Mouse (Mus musculus) forebrain, embryonic 16.5 days (tissue): ENCODE data around the gene Cyba. TPM values are rescaled to one million over a fixed set of nuclear protein-coding genes. Genes with fewer than 3 reads are reported as not detected.
A peak's percentile ranks its signal among the peaks of the same experiment; 100 is the strongest.

ENCODE experiments used
- ATAC-seq: fragments of 200-750 bp; cut with Nextera tagmentation; 2 replicates; pipeline ENCODE4 v1.8.0; 2017; ENCODE audit warnings: mild to moderate bottlenecking, moderate library complexity
- H3K27ac ChIP-seq: fragments of 300-500 bp; sonication (generic); 2 replicates; pipeline ENCODE4 v1.5.1; 2014; ENCODE audit warnings: low read length, control low read depth
- H3K27me3 ChIP-seq: fragments of 300-500 bp; sonication (generic); replicated peaks from 2 replicates; pipeline ENCODE4 v1.6.1; 2014; ENCODE audit warnings: low read length; ENCODE audit not compliant: control insufficient read depth, insufficient read depth
- H3K36me3 ChIP-seq: fragments of 300-500 bp; sonication (generic); 2 replicates; pipeline ENCODE4 v1.6.1; 2014; ENCODE audit not compliant: control insufficient read depth, insufficient read depth
- H3K4me1 ChIP-seq: fragments of 300-500 bp; sonication (generic); replicated peaks from 2 replicates; pipeline ENCODE4 v1.6.1; 2014; ENCODE audit warnings: low read length; ENCODE audit not compliant: control insufficient read depth, insufficient read depth
- H3K4me2 ChIP-seq: fragments of 300-500 bp; sonication (generic); 2 replicates; pipeline ENCODE4 v1.6.1; 2014; ENCODE audit warnings: mild to moderate bottlenecking, low read length, control low read depth
- H3K4me3 ChIP-seq: fragments of 300-500 bp; sonication (generic); replicated peaks from 2 replicates; pipeline ENCODE4 v1.5.1; 2014; ENCODE audit warnings: mild to moderate bottlenecking, low read length, control low read depth
- H3K9ac ChIP-seq: fragments of 300-500 bp; sonication (generic); replicated peaks from 2 replicates; pipeline ENCODE4 v1.6.1; 2014; ENCODE audit warnings: low read depth, low read length, control low read depth
- H3K9me3 ChIP-seq: fragments of 300-500 bp; sonication (generic); 2 replicates; pipeline ENCODE4 v1.6.1; 2016; ENCODE audit warnings: low read length; ENCODE audit not compliant: control insufficient read depth
- WGBS: fragments of 180-500 bp; shearing (Covaris S2); extraction: QIAGEN DNeasy Blood & Tissue Kit; methylation state at CpG from one replicate; pipeline ENCODE4 v1.1.7; 2014; 5-methylcytosine and 5-hydroxymethylcytosine counted together
- polyA plus RNA-seq: library from polyadenylated mRNA; unstranded; fragments of >200 nt; fragmentation: Nextera tagmentation; extraction: Ambion mirVana; gene quantifications from 2 replicates; pipeline ENCODE4 v1.2.1, GENCODE M21; 2015

The Cyba gene
- 25.1 and 30.5 TPM in 2 replicates for polyA plus RNA-seq

- Histone ChIP-seq H3K4me2 (peak within 1 kb of the TSS; percentile 57), H3K4me3 (peak within 1 kb of the TSS; percentile 33), H3K9ac (peak within 1 kb of the TSS; percentile 40; the same call in 1 of the 2 replicates), H3K36me3 (peaks cover 8% of the 10 kb centered on the region; the same call in 1 of the 2 replicates), H3K27me3 (no peaks in the 10 kb centered on the region), H3K9me3 (no peaks in the 10 kb centered on the region), H3K4me1 (peaks cover 11% of the 10 kb centered on the region), H3K27ac (no peak within 1 kb of the TSS)
- WGBS, result 5% methylated on average over 45 of the region's 45 CpGs
- peak; percentile 69; the same call in 1 of the 2 replicates for ATAC-seq
Measured at GRCm38 (mm10) chr8:122432443-122433268, at the start of gene Cyba. Gene Cyba (minus strand): TSS chr8:122432930.

- WGBS, result 97% methylated on average over 8 of the region's 8 CpGs
- ATAC-seq, result no peak
- H3K9me3 ChIP-seq, result no peaks in the 10 kb centered on the region
Measured at GRCm38 (mm10) chr8:122482448-122482847, 49.7 kb upstream of the Cyba start.

GRCm38 (mm10) chr8:122475580-122476320 is 43.0 kb upstream of the Cyba start, which contains the start of the genes Rnf166 and Ctu2:
Gene Rnf166 (minus strand): TSS chr8:122476064.
Gene Ctu2 (plus strand): TSS chr8:122476143.
- WGBS, result 0% methylated on average over 99 of the region's 103 CpGs
- Histone ChIP-seq H3K4me1 (peaks cover 22% of the 10 kb centered on the region), H3K9ac (peak within 1 kb of the TSS; percentile 94), H3K27ac (peak within 1 kb of the TSS; percentile 68; the same call in 1 of the 2 replicates), H3K9me3 (no peaks in the 10 kb centered on the region), H3K36me3 (peaks cover 7% of the 10 kb centered on the region), H3K4me2 (peak within 1 kb of the TSS; percentile 94), H3K4me3 (peak within 1 kb of the TSS; percentile 86), H3K27me3 (no peaks in the 10 kb centered on the region)
- peak; percentile 97 for ATAC-seq

More at GRCm38 (mm10) chr8:122482448-122482847, 49.7 kb upstream of the Cyba start:
- peaks cover 35% of the 10 kb centered on the region for H3K36me3 ChIP-seq
- no peaks in the 10 kb centered on the region for H3K27me3 ChIP-seq
- no peak overlapping the region for H3K4me2 ChIP-seq
- H3K4me3 ChIP-seq, result no peak overlapping the region
- H3K9ac ChIP-seq, result no peak overlapping the region
- no peak overlapping the region for H3K27ac ChIP-seq
- H3K4me1 ChIP-seq, result no peaks in the 10 kb centered on the region; the same call in 1 of the 2 replicates

- peak overlapping the region; percentile 86 for H3K4me3 ChIP-seq
- no peak for ATAC-seq
- peak overlapping the region; percentile 94 for H3K9ac ChIP-seq
- no peak overlapping the region for H3K27ac ChIP-seq
- peak overlapping the region; percentile 94 for H3K4me2 ChIP-seq
- peaks cover 7% of the 10 kb centered on the region; the same call in 1 of the 2 replicates for H3K36me3 ChIP-seq
- no peaks in the 10 kb centered on the region for H3K9me3 ChIP-seq
- peaks cover 22% of the 10 kb centered on the region for H3K4me1 ChIP-seq
- WGBS, result 13% methylated on average over 16 of the region's 16 CpGs
- no peaks in the 10 kb centered on the region for H3K27me3 ChIP-seq
Measured at GRCm38 (mm10) chr8:122474951-122475560, 42.3 kb upstream of the Cyba start.

- no peaks in the 10 kb centered on the region for H3K9me3 ChIP-seq
- no peak overlapping the region for H3K9ac ChIP-seq
Measured at GRCm38 (mm10) chr8:122473911-122474421, 41.2 kb upstream of the Cyba start.

GRCm38 (mm10) chr8:122470691-122471090 is 38.0 kb upstream of the Cyba start:
- no peak overlapping the region for H3K4me3 ChIP-seq
- no peak for ATAC-seq
- H3K27me3 ChIP-seq, result no peaks in the 10 kb centered on the region
- WGBS, result 85% methylated on average over 5 of the region's 5 CpGs
- H3K27ac ChIP-seq, result no peak overlapping the region
- no peaks in the 10 kb centered on the region for H3K9me3 ChIP-seq
- H3K9ac ChIP-seq, result no peak overlapping the region
- peaks cover 12% of the 10 kb centered on the region for H3K4me1 ChIP-seq
- peaks cover 2% of the 10 kb centered on the region; the same call in 1 of the 2 replicates for H3K36me3 ChIP-seq
- H3K4me2 ChIP-seq, result no peak overlapping the region

More at GRCm38 (mm10) chr8:122473911-122474421, 41.2 kb upstream of the Cyba start:
- no peak overlapping the region for H3K4me2 ChIP-seq
- no peak overlapping the region for H3K27ac ChIP-seq
- H3K4me3 ChIP-seq, result no peak overlapping the region
- 93% methylated on average over 8 of the region's 8 CpGs for WGBS
- H3K27me3 ChIP-seq, result no peaks in the 10 kb centered on the region
- peaks cover 22% of the 10 kb centered on the region for H3K4me1 ChIP-seq
- ATAC-seq, result no peak
- H3K36me3 ChIP-seq, result no peaks in the 10 kb centered on the region; the same call in 1 of the 2 replicates

GRCm38 (mm10) chr8:122469965-122470364 is 37.2 kb upstream of the Cyba start:
- H3K9ac ChIP-seq, result no peak overlapping the region

GRCm38 (mm10) chr8:122469407-122469806 is 36.7 kb upstream of the Cyba start:
- ATAC-seq, result no peak
- no peak overlapping the region for H3K9ac ChIP-seq
- H3K4me3 ChIP-seq, result no peak overlapping the region
- peaks cover 5% of the 10 kb centered on the region; the same call in 1 of the 2 replicates for H3K36me3 ChIP-seq
- 85% methylated on average over 6 of the region's 6 CpGs for WGBS
- H3K27ac ChIP-seq, result no peak overlapping the region
- H3K9me3 ChIP-seq, result no peaks in the 10 kb centered on the region
- no peaks in the 10 kb centered on the region for H3K27me3 ChIP-seq
- no peak overlapping the region for H3K4me2 ChIP-seq
- peaks cover 3% of the 10 kb centered on the region for H3K4me1 ChIP-seq

More at GRCm38 (mm10) chr8:122469965-122470364, 37.2 kb upstream of the Cyba start:
- no peaks in the 10 kb centered on the region for H3K27me3 ChIP-seq
- peaks cover 9% of the 10 kb centered on the region for H3K4me1 ChIP-seq
- H3K4me2 ChIP-seq, result no peak overlapping the region
- no peak overlapping the region for H3K27ac ChIP-seq
- WGBS, result 88% methylated on average over 10 of the region's 10 CpGs
- ATAC-seq, result no peak
- no peak overlapping the region for H3K4me3 ChIP-seq
- no peaks in the 10 kb centered on the region for H3K9me3 ChIP-seq
- peaks cover 5% of the 10 kb centered on the region; the same call in 1 of the 2 replicates for H3K36me3 ChIP-seq
